22 mouse cellular contexts compared by ENCODE assay signal in genomic region chrX:36935326-36935966, GRCm38 (mm10). TPM values are rescaled to one million over a fixed set of nuclear protein-coding genes. Genes with fewer than 3 reads are reported as not detected.
DNase-seq lines count a peak whose midpoint lies in the region; ATAC-seq lines count a peak whose summit lies in the region.
"Had no signal": no experiment of that assay in that cellular context is flagged by ENCODE, and none has a peak within 500 bp of the region (broad histone marks: within the 10 kb centered on the region; RNA-seq: fewer than 3 reads in every experiment).

No protein-coding gene starts in this region.

- no peak overlapping the region for H3K27ac ChIP-seq in kidney, embryonic 15.5 days
- H3K27ac ChIP-seq: embryonic facial prominence, embryonic 13.5 days; forebrain, embryonic 12.5 days; heart, adult 2 months; heart, embryonic 15.5 days; hindbrain, embryonic 10.5 days; hindbrain, embryonic 14.5 days had no signal

- H3K4me3 ChIP-seq in kidney, embryonic 15.5 days (replicated peaks) = no peak overlapping the region
- H3K4me3 ChIP-seq: embryonic facial prominence, embryonic 13.5 days; forebrain, embryonic 12.5 days; heart, adult 2 months; heart, embryonic 15.5 days; hindbrain, embryonic 10.5 days had no signal

- ATAC-seq in frontal cortex, adult (ENCODE audit: low TSS enrichment) = peak; percentile 83
- ATAC-seq in kidney, embryonic 15.5 days (replicated peaks; ENCODE audit: low FRiP score) = peak; percentile 70; the same call in 1 of the 2 replicates
- ATAC-seq: activated CD4-positive, CD25-positive, alpha-beta regulatory T cell, adult 4 months; forebrain, embryonic 16.5 days; Patski had no signal

- H3K27me3 ChIP-seq in kidney, embryonic 15.5 days = no peaks in the 10 kb centered on the region
- H3K27me3 ChIP-seq: CH12.LX; embryonic facial prominence, embryonic 13.5 days; forebrain, embryonic 12.5 days; heart, embryonic 15.5 days; Patski had no signal

- no peaks in the 10 kb centered on the region for H3K36me3 ChIP-seq in kidney, embryonic 15.5 days
- H3K36me3 ChIP-seq: embryonic facial prominence, embryonic 13.5 days; forebrain, embryonic 12.5 days; heart, embryonic 15.5 days; hindbrain, embryonic 10.5 days had no signal

- H3K9me3 ChIP-seq in kidney, embryonic 15.5 days (replicated peaks) = no peaks in the 10 kb centered on the region
- H3K9me3 ChIP-seq: embryonic facial prominence, embryonic 13.5 days; forebrain, embryonic 12.5 days; heart, embryonic 15.5 days; hindbrain, embryonic 10.5 days had no signal

- 54% methylated on average over 7 of the region's 7 CpGs for WGBS in kidney, embryonic 15.5 days

- no peak for DNase-seq in frontal cortex, postnatal 25 days (ENCODE audit: low spot score in 2 of 2)
- no peak for DNase-seq in kidney, postnatal 36 days
- DNase-seq in right cerebral cortex, adult 18-20 months = peak; percentile 26
- no peak for DNase-seq in right cerebral cortex, postnatal 25 days
- DNase-seq: adrenal gland, postnatal 14 days; cerebellum, adult 18-20 months; cerebellum, adult 9-11 months; cerebellum, postnatal 36 days; gastrocnemius, postnatal 10 days; heart, adult 2 months had no signal

- H3K4me2 ChIP-seq in kidney, embryonic 15.5 days = no peak overlapping the region
- H3K4me2 ChIP-seq: embryonic facial prominence, embryonic 13.5 days; forebrain, embryonic 12.5 days; heart, embryonic 11.5 days; heart, embryonic 15.5 days; hindbrain, embryonic 14.5 days had no signal

- H3K4me1 ChIP-seq in kidney, embryonic 15.5 days = no peaks in the 10 kb centered on the region
- H3K4me1 ChIP-seq: embryonic facial prominence, embryonic 13.5 days; forebrain, embryonic 12.5 days; hindbrain, embryonic 10.5 days had no signal

- H3K9ac ChIP-seq in kidney, embryonic 15.5 days = no peak overlapping the region
- H3K9ac ChIP-seq: embryonic facial prominence, embryonic 13.5 days; forebrain, embryonic 12.5 days; heart, embryonic 15.5 days; hindbrain, embryonic 14.5 days had no signal

RNA-seq across cellular contexts. Expression of gene Nkrf, which starts 32.7 kb away (rescaled TPM):
- 1.3 and 1.7 TPM in 2 replicates for polyA plus RNA-seq in kidney, embryonic 15.5 days (2015; fragmentation: Nextera tagmentation; extraction: Ambion mirVana)

RNA-seq across cellular contexts. Expression of gene Sept6, which starts 56.1 kb away (rescaled TPM):
- polyA plus RNA-seq in kidney, embryonic 15.5 days (2015; fragmentation: Nextera tagmentation; extraction: Ambion mirVana) = 21.9 and 23.7 TPM in 2 replicates
